Mouse (Mus musculus) ovary, adult 18-20 months (tissue): ENCODE results near the gene Klhl22.
"Not testable (repeated sequence)": the region's sequence is repeated elsewhere in the genome, so short reads cannot be mapped to it uniquely, and the experiment has no call there.

Source experiments
- DNase-seq: peaks from one replicate; pipeline ENCODE4 v3.0.0; 2022; ENCODE audit warnings: low spot score, mixed read lengths

Gene Klhl22

DNA sequence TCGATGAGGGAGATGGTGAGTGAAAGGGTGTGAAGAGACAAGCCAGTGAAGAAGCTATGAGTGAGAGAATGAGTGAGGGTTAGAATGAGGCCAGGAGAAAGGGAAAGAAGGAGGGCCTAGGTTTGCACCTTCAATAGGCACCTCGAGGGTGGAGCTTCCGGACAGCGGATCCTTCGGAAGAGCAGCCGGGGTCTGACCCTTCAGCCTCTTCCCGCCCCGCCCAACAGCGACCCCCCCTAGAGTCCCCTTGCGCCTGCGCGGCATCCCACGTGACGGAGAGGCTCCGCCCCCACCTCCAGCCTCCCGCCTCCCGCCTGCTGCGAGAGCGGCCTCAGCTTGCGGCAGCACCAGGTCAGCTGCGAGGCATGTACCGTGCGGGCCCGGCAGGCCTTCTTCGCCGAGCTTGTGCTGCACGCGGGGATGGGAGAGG lies at the start of gene Klhl22:
Gene Klhl22 (plus strand): TSS at position 275 of the 430 bp plus-strand sequence.
- DNase-seq: peak; percentile 88

GRCm38 (mm10) chr16:17717791-17718190 lies 41.6 kb upstream of the Klhl22 start:
- no peak for DNase-seq

GRCm38 (mm10) chr16:17721114-17721808 lies 38.2 kb upstream of the Klhl22 start:
- no peak for DNase-seq

GRCm38 (mm10) chr16:17721822-17722460 lies 37.5 kb upstream of the Klhl22 start:
- DNase-seq: no peak

GRCm38 (mm10) chr16:17722461-17723324 lies 36.7 kb upstream of the Klhl22 start:
- peak; percentile 82 for DNase-seq

GRCm38 (mm10) chr16:17723325-17723626 lies 36.1 kb upstream of the Klhl22 start:
- no peak for DNase-seq

GRCm38 (mm10) chr16:17724448-17724847 lies 35.0 kb upstream of the Klhl22 start:
- DNase-seq: no peak

- DNase-seq: no peak
Observed at GRCm38 (mm10) chr16:17727179-17727861, 32.1 kb upstream of the Klhl22 start.

DNA sequence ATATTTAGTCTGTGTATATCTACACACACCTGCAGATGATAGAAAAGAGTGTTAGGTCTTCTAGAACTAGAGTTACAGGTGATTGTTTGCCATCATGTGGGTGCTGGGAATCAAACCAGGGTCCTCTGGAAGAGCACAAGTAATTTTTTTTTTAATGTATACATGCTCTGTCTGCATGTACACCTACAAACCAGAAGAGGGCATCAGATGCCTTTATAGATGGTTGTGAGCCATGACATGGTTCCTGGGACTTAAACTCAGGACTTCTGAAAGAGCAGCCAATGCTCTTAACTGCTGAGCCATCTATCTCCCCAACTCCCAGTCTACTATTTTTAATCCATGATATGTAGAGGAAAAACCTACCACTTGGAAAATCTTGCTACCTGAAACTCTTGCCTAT lies 29.4 kb upstream of the Klhl22 start:
- DNase-seq: no peak

DNA sequence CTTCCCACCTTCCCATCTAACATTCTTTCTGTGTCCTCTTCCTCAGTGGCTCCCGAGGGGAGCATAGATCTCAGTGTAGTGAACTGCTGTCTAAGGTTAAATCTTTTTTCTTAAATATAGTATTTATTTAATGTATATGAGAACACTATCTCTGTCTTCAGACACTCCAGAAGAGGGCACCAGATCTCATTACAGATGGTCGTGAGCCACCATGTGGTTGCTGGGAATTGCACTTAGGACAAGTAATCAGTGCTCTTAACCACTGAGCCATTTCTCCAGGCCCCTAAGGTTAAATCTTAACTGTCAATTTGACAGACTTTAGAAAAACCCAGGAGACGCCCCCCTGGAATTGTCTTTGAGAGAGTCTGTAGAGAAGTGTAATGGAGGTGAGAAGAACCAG lies 27.4 kb upstream of the Klhl22 start:
- no peak for DNase-seq

GRCm38 (mm10) chr16:17732431-17732830 lies 27.0 kb upstream of the Klhl22 start:
- no peak for DNase-seq

DNA sequence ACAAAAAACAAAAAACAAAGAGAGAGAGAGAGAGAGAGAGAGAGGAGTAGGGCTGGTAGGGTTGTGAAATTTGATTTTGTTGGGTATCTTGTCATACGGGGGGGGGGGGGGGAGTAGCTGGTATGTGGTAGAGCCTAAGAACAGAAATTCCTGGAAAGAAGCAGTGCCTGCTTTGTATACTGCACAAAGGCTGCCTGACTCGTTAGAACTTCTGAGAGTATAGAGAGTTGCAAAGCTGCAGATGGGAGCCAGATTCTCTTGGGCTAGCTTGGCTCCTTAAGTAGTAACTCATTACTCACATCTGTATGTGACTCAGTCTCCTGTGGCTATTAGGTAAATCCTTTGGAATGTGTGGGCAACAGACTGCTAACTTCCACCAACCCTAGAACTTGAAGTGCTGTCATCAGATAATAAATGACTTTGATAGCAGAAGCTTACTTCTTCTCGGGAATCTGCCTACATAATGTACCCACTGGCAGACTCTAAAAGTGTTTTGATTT lies 26.5 kb upstream of the Klhl22 start, which contains the start of gene Med15:
Gene Med15 (minus strand): TSS at position 51 of the 500 bp plus-strand sequence.
- DNase-seq: no peak

DNA sequence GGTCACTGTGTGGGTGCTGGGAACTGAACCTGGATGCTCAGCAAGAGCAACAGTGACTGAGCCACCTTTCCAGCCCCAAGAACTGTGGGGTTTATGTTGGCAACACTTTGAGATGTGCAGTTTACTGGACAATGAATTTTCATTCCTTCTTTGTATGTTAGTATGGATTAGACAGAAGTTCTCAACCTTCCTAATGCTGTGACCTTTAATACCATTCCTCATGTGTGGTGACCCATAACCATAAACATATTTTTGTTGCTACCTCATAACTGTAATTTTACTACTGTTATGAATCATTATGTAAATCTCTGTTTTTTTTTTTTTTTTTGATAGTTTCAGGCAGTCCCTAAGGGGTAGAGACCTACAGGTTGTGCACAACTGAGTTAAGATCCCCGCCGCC lies 25.8 kb upstream of the Klhl22 start:
- no peak for DNase-seq

DNA sequence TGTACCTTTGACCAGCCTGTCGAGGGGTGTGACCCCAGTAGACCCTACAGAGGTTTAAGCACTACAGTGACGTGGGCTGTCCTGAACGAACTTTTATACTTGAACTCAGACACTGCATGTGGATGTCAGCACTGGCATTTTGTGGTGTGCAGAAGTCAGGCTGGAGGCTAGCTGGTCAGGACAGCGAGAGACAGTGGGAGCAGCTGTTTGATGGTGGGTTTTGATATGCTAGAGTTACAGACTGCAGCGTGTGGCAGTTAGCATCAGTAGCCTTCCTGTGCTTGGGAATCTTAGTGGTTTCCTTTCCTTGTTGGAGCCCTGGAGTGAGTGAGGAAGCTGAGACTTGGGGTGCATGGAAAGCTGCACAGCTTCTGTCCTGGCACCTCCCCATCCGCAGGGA lies 24.5 kb upstream of the Klhl22 start:
- DNase-seq: not testable (repeated sequence)

DNA sequence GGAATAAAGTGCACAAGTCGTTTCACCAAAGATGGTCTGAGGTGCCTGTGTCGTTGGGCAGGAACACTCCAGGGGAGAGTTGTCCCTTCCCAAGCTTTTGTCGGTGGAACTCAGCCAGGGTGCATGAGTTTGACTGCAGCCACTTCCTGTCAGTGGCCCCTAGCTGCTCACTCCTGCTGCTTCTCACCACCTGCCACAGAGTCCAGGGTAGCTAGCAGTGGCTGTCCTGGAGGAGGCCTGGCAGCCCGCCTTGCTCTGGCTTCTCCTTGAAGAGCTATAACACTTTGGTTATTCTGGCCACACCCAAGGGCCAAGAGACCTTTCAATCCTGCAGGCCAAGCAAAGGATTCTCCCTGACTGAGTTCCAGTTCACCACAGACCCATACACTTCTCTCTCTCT lies 23.3 kb upstream of the Klhl22 start:
- DNase-seq: no peak

- no peak for DNase-seq
Observed at GRCm38 (mm10) chr16:17740080-17740479, 19.3 kb upstream of the Klhl22 start.

DNA sequence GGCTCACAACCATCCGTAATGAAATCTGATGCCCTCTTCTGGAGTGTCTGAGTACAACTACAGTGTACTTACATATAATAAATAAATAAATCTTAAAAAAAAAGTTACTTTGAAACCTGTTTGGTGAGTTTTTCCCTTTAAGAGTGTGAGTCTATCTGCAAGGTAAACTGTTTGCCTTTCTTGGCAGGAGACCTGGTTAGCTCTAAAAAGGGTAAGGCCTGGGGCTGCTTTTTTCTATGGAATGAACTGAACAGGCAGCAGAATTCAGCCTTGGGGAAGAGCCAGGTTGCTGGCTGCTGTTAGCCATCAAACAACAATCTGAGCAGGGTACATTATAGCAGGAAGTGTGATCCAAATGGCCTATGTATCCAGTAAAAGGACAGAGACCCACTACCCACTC lies 16.6 kb upstream of the Klhl22 start:
- no peak for DNase-seq

- DNase-seq: no peak
Observed at GRCm38 (mm10) chr16:17743279-17743678, 16.1 kb upstream of the Klhl22 start.

GRCm38 (mm10) chr16:17744536-17744935 lies 14.9 kb upstream of the Klhl22 start:
- no peak for DNase-seq

DNA sequence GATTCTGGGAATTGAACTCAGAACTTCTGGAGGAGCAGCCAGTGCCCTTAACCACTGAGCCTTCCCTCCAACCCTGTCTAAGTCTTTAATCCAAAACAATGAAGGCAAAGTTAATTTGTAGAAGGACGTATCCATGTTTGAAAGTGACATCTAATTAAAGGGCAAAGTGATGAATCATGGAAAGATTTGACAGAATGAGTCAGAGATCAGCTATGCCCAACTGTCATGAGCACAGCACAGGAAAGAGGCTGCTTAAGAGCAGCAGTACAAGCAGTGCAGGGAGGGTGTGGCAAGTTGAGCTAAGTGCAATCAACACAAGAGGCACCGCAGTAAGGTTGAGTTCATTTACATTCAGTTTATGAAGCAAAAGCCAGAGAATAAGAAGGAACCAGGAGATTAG lies 14.4 kb upstream of the Klhl22 start:
- DNase-seq: no peak

GRCm38 (mm10) chr16:17753001-17753400 lies 6.4 kb upstream of the Klhl22 start:
- no peak for DNase-seq

DNA sequence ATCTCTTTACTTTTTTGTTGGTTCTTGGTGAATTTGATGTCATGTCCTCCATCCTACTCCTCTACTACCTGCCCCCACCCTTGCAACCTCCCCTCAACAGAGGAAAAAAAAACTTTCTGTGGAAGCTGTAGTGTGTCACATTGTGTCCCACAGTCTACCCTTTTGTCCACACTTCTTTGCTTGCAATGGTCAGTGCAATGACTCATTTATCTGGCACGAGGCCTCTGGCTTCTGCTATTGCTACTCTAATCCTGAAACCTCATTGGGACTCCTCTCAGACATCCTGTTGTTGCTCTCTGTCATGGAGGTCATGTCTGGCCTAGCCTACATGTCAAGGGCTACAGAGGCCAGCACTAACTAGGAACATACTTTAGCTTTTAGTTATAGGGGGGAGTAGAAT lies 5.7 kb upstream of the Klhl22 start:
- DNase-seq: no peak
